Mouse (Mus musculus) heart, embryonic 16.5 days (tissue): Measurements from ENCODE around the gene Fabp6. TPM values are rescaled to one million over a fixed set of nuclear protein-coding genes. Genes with fewer than 3 reads are reported as not detected.

Source experiments
- ATAC-seq: fragments of 200-750 bp; cut with Nextera tagmentation; replicated peaks from 2 replicates; pipeline ENCODE4 v1.8.0; 2017; ENCODE audit warnings: moderate number of reproducible peaks; ENCODE audit not compliant: insufficient read depth, low FRiP score; ENCODE audit errors: extremely low read depth
- H3K27ac ChIP-seq: fragments of 300-500 bp; sonication (generic); 2 replicates; pipeline ENCODE4 v1.5.1; 2014; ENCODE audit warnings: mild to moderate bottlenecking, low read length, control low read depth, moderate library complexity
- H3K27me3 ChIP-seq: fragments of 300-500 bp; sonication (generic); 2 replicates; pipeline ENCODE4 v1.6.1; 2014; ENCODE audit warnings: low read length, mixed read lengths; ENCODE audit not compliant: control insufficient read depth, insufficient read depth
- H3K36me3 ChIP-seq: fragments of 300-500 bp; sonication (generic); 2 replicates; pipeline ENCODE4 v1.6.1; 2014; ENCODE audit not compliant: control insufficient read depth, insufficient read depth
- H3K4me1 ChIP-seq: fragments of 300-500 bp; sonication (generic); 2 replicates; pipeline ENCODE4 v1.6.1; 2014; ENCODE audit warnings: low read length, mixed read lengths; ENCODE audit not compliant: control insufficient read depth, insufficient read depth
- H3K4me2 ChIP-seq: fragments of 300-500 bp; sonication (generic); 2 replicates; pipeline ENCODE4 v1.6.1; 2014; ENCODE audit warnings: low read depth, mild to moderate bottlenecking, control low read depth, low read length
- H3K4me3 ChIP-seq: fragments of 300-500 bp; sonication (generic); 2 replicates; pipeline ENCODE4 v1.5.1; 2014; ENCODE audit warnings: mild to moderate bottlenecking, control low read depth, low read length
- H3K9ac ChIP-seq: fragments of 300-500 bp; sonication (generic); 2 replicates; pipeline ENCODE4 v1.6.1; 2014; ENCODE audit warnings: low read length, control low read depth
- H3K9me3 ChIP-seq: fragments of 300-500 bp; sonication (generic); replicated peaks from 2 replicates; pipeline ENCODE4 v1.6.1; 2016; ENCODE audit warnings: low read length; ENCODE audit not compliant: control insufficient read depth
- WGBS: fragments of 180-500 bp; shearing (Covaris S2); extraction: QIAGEN DNeasy Blood & Tissue Kit; methylation state at CpG from one replicate; pipeline ENCODE4 v1.1.7; 2014; 5-methylcytosine and 5-hydroxymethylcytosine counted together
- polyA plus RNA-seq: library from polyadenylated mRNA; unstranded; fragments of >200 nt; fragmentation: Nextera tagmentation; extraction: Ambion mirVana; gene quantifications from 2 replicates; pipeline ENCODE4 v1.2.1, GENCODE M21; 2015

Gene Fabp6
- 18.3 TPM in 1 of 2 replicates, not detected in the other for polyA plus RNA-seq

- ATAC-seq: no peak
Observed at GRCm38 (mm10) chr11:43601440-43601839, at the start of gene Fabp6. TSS of gene Fabp6 (minus strand) at chr11:43601540.

GRCm38 (mm10) chr11:43645286-43645685, 43.9 kb upstream of the Fabp6 start:
- H3K4me1 ChIP-seq: peaks cover 15% of the 10 kb centered on the region
- WGBS: 93% methylated on average over 3 of the region's 3 CpGs
- no peak overlapping the region for H3K4me2 ChIP-seq
- no peak overlapping the region for H3K4me3 ChIP-seq
- peaks cover 2% of the 10 kb centered on the region; the same call in 1 of the 2 replicates for H3K9me3 ChIP-seq
- no peaks in the 10 kb centered on the region for H3K36me3 ChIP-seq
- no peak overlapping the region for H3K27ac ChIP-seq
- no peak for ATAC-seq
- no peak overlapping the region for H3K9ac ChIP-seq
- H3K27me3 ChIP-seq: no peaks in the 10 kb centered on the region

More at GRCm38 (mm10) chr11:43601440-43601839, at the start of gene Fabp6:
- H3K4me2 ChIP-seq: no peak within 1 kb of the TSS
- no peak within 1 kb of the TSS for H3K27ac ChIP-seq
- H3K4me3 ChIP-seq: no peak within 1 kb of the TSS
- no peaks in the 10 kb centered on the region for H3K4me1 ChIP-seq
- H3K27me3 ChIP-seq: no peaks in the 10 kb centered on the region
- 87% methylated on average over 5 of the region's 5 CpGs for WGBS
- no peaks in the 10 kb centered on the region for H3K36me3 ChIP-seq
- no peaks in the 10 kb centered on the region for H3K9me3 ChIP-seq
- H3K9ac ChIP-seq: no peak within 1 kb of the TSS

GRCm38 (mm10) chr11:43643180-43643591, 41.8 kb upstream of the Fabp6 start:
- Histone ChIP-seq H3K27me3 (no peaks in the 10 kb centered on the region), H3K9me3 (peaks cover 7% of the 10 kb centered on the region), H3K9ac (no peak overlapping the region), H3K4me2 (no peak overlapping the region), H3K36me3 (no peaks in the 10 kb centered on the region), H3K4me3 (no peak overlapping the region), H3K27ac (peak overlapping the region; percentile 69), H3K4me1 (peaks cover 15% of the 10 kb centered on the region)
- WGBS: 17% methylated on average over 2 of the region's 2 CpGs
- ATAC-seq: peak; percentile 91

- Histone ChIP-seq H3K27me3 (no peaks in the 10 kb centered on the region), H3K4me1 (peaks cover 20% of the 10 kb centered on the region), H3K4me2 (no peak overlapping the region), H3K9ac (no peak overlapping the region), H3K4me3 (no peak overlapping the region), H3K27ac (no peak overlapping the region), H3K36me3 (no peaks in the 10 kb centered on the region), H3K9me3 (peaks cover 5% of the 10 kb centered on the region)
- 89% methylated on average over 3 of the region's 3 CpGs for WGBS
- ATAC-seq: no peak
Observed at GRCm38 (mm10) chr11:43638486-43638885, 37.1 kb upstream of the Fabp6 start.

- H3K9ac ChIP-seq: no peak overlapping the region
- peaks cover 20% of the 10 kb centered on the region for H3K4me1 ChIP-seq
- no peaks in the 10 kb centered on the region for H3K27me3 ChIP-seq
- H3K4me3 ChIP-seq: no peak overlapping the region
- no peak overlapping the region for H3K27ac ChIP-seq
- H3K4me2 ChIP-seq: no peak overlapping the region
- ATAC-seq: no peak
- no peaks in the 10 kb centered on the region for H3K36me3 ChIP-seq
- H3K9me3 ChIP-seq: peaks cover 5% of the 10 kb centered on the region
- WGBS: 50% methylated on average over 4 of the region's 4 CpGs
Observed at GRCm38 (mm10) chr11:43636761-43637160, 35.4 kb upstream of the Fabp6 start.

GRCm38 (mm10) chr11:43633658-43634401, 32.5 kb upstream of the Fabp6 start:
- peaks cover 20% of the 10 kb centered on the region for H3K4me1 ChIP-seq
- peak; percentile 65 for ATAC-seq
- H3K9ac ChIP-seq: peak overlapping the region; percentile 28
- 11% methylated on average over 18 of the region's 19 CpGs for WGBS
- H3K36me3 ChIP-seq: no peaks in the 10 kb centered on the region
- H3K27ac ChIP-seq: peak overlapping the region; percentile 75
- H3K4me3 ChIP-seq: no peak overlapping the region
- no peaks in the 10 kb centered on the region for H3K9me3 ChIP-seq
- H3K27me3 ChIP-seq: no peaks in the 10 kb centered on the region
- H3K4me2 ChIP-seq: peak overlapping the region; percentile 45

- Histone ChIP-seq H3K27ac (no peak overlapping the region), H3K27me3 (no peaks in the 10 kb centered on the region), H3K36me3 (no peaks in the 10 kb centered on the region), H3K9me3 (no peaks in the 10 kb centered on the region), H3K9ac (no peak overlapping the region), H3K4me2 (no peak overlapping the region), H3K4me3 (no peak overlapping the region), H3K4me1 (peaks cover 20% of the 10 kb centered on the region)
- WGBS: 65% methylated on average over 6 of the region's 6 CpGs
- no peak for ATAC-seq
Observed at GRCm38 (mm10) chr11:43633165-43633564, 31.8 kb upstream of the Fabp6 start.

GRCm38 (mm10) chr11:43632566-43632965, 31.2 kb upstream of the Fabp6 start:
- no peaks in the 10 kb centered on the region for H3K27me3 ChIP-seq
- H3K4me3 ChIP-seq: no peak overlapping the region
- no peak overlapping the region for H3K9ac ChIP-seq
- ATAC-seq: no peak
- no peaks in the 10 kb centered on the region for H3K9me3 ChIP-seq
- no peak overlapping the region for H3K4me2 ChIP-seq
- H3K4me1 ChIP-seq: peaks cover 20% of the 10 kb centered on the region
- H3K36me3 ChIP-seq: no peaks in the 10 kb centered on the region
- WGBS: 16% methylated on average over 4 of the region's 4 CpGs
- no peak overlapping the region; the same call in 1 of the 2 replicates for H3K27ac ChIP-seq

GRCm38 (mm10) chr11:43631645-43632044, 30.3 kb upstream of the Fabp6 start:
- H3K4me2 ChIP-seq: no peak overlapping the region
- H3K4me1 ChIP-seq: peaks cover 28% of the 10 kb centered on the region
- H3K36me3 ChIP-seq: no peaks in the 10 kb centered on the region
- no peak for ATAC-seq
- no peaks in the 10 kb centered on the region for H3K27me3 ChIP-seq
- H3K9ac ChIP-seq: no peak overlapping the region
- no peaks in the 10 kb centered on the region for H3K9me3 ChIP-seq
- H3K27ac ChIP-seq: no peak overlapping the region
- 85% methylated on average over 9 of the region's 9 CpGs for WGBS
- H3K4me3 ChIP-seq: no peak overlapping the region
